Mouse (Mus musculus) MN1 (cell line): Measurements from ENCODE around the gene Grik5.
A peak's percentile ranks its signal among the peaks of the same experiment; 100 is the strongest.

ENCODE experiments used
- DNase-seq: peaks from one replicate; pipeline ENCODE4 v3.0.0-alpha.2; 2016; ENCODE audit warnings: low spot score

Gene Grik5

GRCm38 (mm10) chr7:25071979-25072715 is at the start of gene Grik5, which contains the start of gene Zfp574:
Grik5 (minus strand) TSS chr7:25072346.
Zfp574 (plus strand) TSS chr7:25072567.
- no peak for DNase-seq

GRCm38 (mm10) chr7:25121240-25121786 is 49.2 kb upstream of the Grik5 start:
- no peak for DNase-seq

GRCm38 (mm10) chr7:25120061-25120834 is 48.1 kb upstream of the Grik5 start:
- DNase-seq, result no peak

- no peak for DNase-seq
Observed at GRCm38 (mm10) chr7:25112956-25113603, 40.9 kb upstream of the Grik5 start.

GRCm38 (mm10) chr7:25112178-25112955 is 40.2 kb upstream of the Grik5 start:
- DNase-seq, result no peak

- DNase-seq, result no peak
Observed at GRCm38 (mm10) chr7:25110336-25110735, 38.2 kb upstream of the Grik5 start.

GRCm38 (mm10) chr7:25109355-25109754 is 37.2 kb upstream of the Grik5 start:
- DNase-seq, result no peak

GRCm38 (mm10) chr7:25106790-25107502 is 34.8 kb upstream of the Grik5 start:
- DNase-seq, result no peak

- DNase-seq, result peak; percentile 87
Observed at GRCm38 (mm10) chr7:25105411-25106160, 33.4 kb upstream of the Grik5 start.

GRCm38 (mm10) chr7:25099581-25099980 is 27.4 kb upstream of the Grik5 start:
- DNase-seq, result no peak

- DNase-seq, result no peak
Observed at GRCm38 (mm10) chr7:25098169-25098568, 26.0 kb upstream of the Grik5 start.

- no peak for DNase-seq
Observed at GRCm38 (mm10) chr7:25089875-25090274, 17.7 kb upstream of the Grik5 start.

GRCm38 (mm10) chr7:25088968-25089367 is 16.8 kb upstream of the Grik5 start:
- no peak for DNase-seq

GRCm38 (mm10) chr7:25088531-25088930 is 16.4 kb upstream of the Grik5 start:
- DNase-seq, result no peak

- DNase-seq, result no peak
Observed at GRCm38 (mm10) chr7:25087972-25088371, 15.8 kb upstream of the Grik5 start.

- DNase-seq, result no peak
Observed at GRCm38 (mm10) chr7:25087256-25087912, 15.2 kb upstream of the Grik5 start.

- no peak for DNase-seq
Observed at GRCm38 (mm10) chr7:25086656-25087055, 14.5 kb upstream of the Grik5 start.

- DNase-seq, result no peak
Observed at GRCm38 (mm10) chr7:25084621-25085020, 12.5 kb upstream of the Grik5 start.

GRCm38 (mm10) chr7:25082510-25082909 is 10.4 kb upstream of the Grik5 start:
- peak; percentile 65 for DNase-seq

GRCm38 (mm10) chr7:25080431-25080830 is 8.3 kb upstream of the Grik5 start:
- no peak for DNase-seq
